Mouse (Mus musculus) testis, adult 2 months (tissue): Measurements from ENCODE around the gene Slc27a1. TPM values are rescaled to one million over a fixed set of nuclear protein-coding genes. Genes with fewer than 3 reads are reported as not detected.
A peak's percentile ranks its signal among the peaks of the same experiment; 100 is the strongest.

Source experiments
- H3K27ac ChIP-seq: fragments of 200-500 bp; 2 replicates; pipeline ENCODE4 v1.5.1; 2012; ENCODE audit warnings: low read depth, low read length; ENCODE audit not compliant: control insufficient read depth, insufficient read depth
- H3K27me3 ChIP-seq: fragments of 200-500 bp; 2 replicates; pipeline ENCODE4 v1.6.1; 2012; ENCODE audit warnings: mild to moderate bottlenecking, low read length, moderate library complexity; ENCODE audit not compliant: control insufficient read depth, insufficient read depth
- H3K36me3 ChIP-seq: fragments of 200-500 bp; 2 replicates; pipeline ENCODE4 v1.6.1; 2012; ENCODE audit warnings: mild to moderate bottlenecking, low read length; ENCODE audit not compliant: control insufficient read depth, insufficient read depth
- H3K4me1 ChIP-seq: fragments of 200-500 bp; 2 replicates; pipeline ENCODE4 v1.6.1; 2012; ENCODE audit warnings: low read length; ENCODE audit not compliant: control insufficient read depth, insufficient read depth
- H3K4me3 ChIP-seq: fragments of 200-500 bp; 2 replicates; pipeline ENCODE4 v1.5.1; 2012; ENCODE audit warnings: low read depth, mild to moderate bottlenecking, low read length, moderate library complexity, mixed read lengths; ENCODE audit not compliant: control insufficient read depth
- CTCF ChIP-seq: fragments of 200-500 bp; IDR thresholded peaks from 2 replicates; pipeline ENCODE4 v1.5.1; 2012; ENCODE audit warnings: low read depth, mild to moderate bottlenecking, inconsistent platforms, low read length, moderate library complexity; ENCODE audit not compliant: control insufficient read depth, insufficient read depth, insufficient replicate concordance
- POLR2A ChIP-seq: fragments of 200-500 bp; IDR thresholded peaks from 2 replicates; pipeline ENCODE4 v1.6.1; 2012; ENCODE audit warnings: low read depth, mild to moderate bottlenecking, inconsistent platforms, low read length, moderate library complexity; ENCODE audit not compliant: control insufficient read depth
- polyA plus RNA-seq: library from polyadenylated mRNA; depleted of rRNA; stranded (reverse); fragments of >200 nt; gene quantifications from 2 replicates; pipeline ENCODE4 v1.2.3, GENCODE M21; 2012

Slc27a1 gene
- polyA plus RNA-seq, 1 experiment, result 82.1 TPM

DNA sequence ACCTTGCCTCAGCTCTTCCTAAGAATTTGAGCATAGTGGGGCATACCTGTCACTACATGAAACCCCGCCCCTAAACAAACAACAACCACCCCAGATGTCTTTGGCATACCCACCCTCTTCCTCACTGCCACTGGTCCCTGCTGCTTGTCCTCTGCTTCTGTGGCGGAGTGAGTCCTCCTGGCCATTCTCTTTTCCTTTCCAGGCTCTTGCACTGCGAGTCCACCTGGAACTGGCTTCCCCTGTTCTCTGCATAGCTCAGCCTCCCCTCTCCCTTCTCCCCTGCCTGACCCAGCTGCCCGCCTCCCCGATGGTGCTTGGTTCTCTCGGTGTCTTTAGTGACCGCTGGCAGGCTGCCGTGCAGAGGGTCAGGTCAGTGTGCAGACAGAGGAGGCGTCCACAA lies 24.9 kb upstream of the Slc27a1 start:
- no peaks in the 10 kb centered on the region for H3K36me3 ChIP-seq
- no peak overlapping the region for H3K4me3 ChIP-seq
- TF ChIP-seq CTCF, result no peak
- no peak for TF ChIP-seq POLR2A
- H3K27me3 ChIP-seq, result no peaks in the 10 kb centered on the region
- H3K4me1 ChIP-seq, result peaks cover 7% of the 10 kb centered on the region
- H3K27ac ChIP-seq, result no peak overlapping the region

DNA sequence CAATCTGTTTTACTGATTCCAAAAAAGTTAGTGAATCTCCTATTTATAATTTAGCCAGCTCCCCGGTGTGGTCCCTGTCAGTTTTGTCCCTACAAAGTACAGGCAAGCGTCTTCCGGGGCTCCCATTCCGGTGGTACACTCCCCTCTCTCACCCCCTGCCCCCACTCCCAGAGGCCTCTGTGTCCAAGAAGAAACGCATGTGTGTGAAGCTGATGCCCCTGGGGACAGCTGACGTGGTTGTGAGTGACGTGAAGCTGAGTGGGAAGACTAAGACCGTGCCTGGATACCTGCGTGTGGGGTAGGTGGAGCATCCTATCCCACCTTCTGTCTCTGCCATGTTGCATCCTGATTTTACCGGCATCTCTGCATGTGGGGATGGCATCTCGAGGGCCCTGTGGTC lies 23.6 kb upstream of the Slc27a1 start:
- Histone ChIP-seq H3K4me1 (peaks cover 7% of the 10 kb centered on the region), H3K27me3 (no peaks in the 10 kb centered on the region), H3K36me3 (no peaks in the 10 kb centered on the region), H3K27ac (no peak overlapping the region), H3K4me3 (no peak overlapping the region)
- TF ChIP-seq CTCF (no peak), POLR2A (no peak)

DNA sequence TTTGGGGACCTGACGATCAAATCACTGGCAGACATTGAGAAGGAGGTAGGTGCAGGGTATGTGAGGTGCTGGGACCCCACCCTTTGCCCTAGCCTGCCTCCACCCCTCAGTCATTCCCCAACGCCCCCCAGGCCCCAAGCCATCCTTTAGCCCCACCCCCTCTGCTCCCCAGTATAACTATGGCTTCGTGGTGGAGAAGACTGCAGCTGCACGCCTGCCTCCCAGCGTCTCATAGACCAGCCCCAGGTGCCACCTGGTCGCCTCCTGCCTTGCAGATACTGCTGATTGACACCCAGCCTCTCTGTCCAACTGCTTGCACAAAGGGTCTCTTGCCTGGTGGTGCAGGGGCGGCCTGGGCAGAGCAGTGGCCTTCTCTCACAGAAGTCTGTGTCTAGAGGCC lies 21.1 kb upstream of the Slc27a1 start:
- Histone ChIP-seq H3K4me3 (no peak overlapping the region), H3K27ac (no peak overlapping the region), H3K27me3 (no peaks in the 10 kb centered on the region), H3K36me3 (no peaks in the 10 kb centered on the region), H3K4me1 (peaks cover 7% of the 10 kb centered on the region)
- no peak for TF ChIP-seq POLR2A
- no peak for TF ChIP-seq CTCF

DNA sequence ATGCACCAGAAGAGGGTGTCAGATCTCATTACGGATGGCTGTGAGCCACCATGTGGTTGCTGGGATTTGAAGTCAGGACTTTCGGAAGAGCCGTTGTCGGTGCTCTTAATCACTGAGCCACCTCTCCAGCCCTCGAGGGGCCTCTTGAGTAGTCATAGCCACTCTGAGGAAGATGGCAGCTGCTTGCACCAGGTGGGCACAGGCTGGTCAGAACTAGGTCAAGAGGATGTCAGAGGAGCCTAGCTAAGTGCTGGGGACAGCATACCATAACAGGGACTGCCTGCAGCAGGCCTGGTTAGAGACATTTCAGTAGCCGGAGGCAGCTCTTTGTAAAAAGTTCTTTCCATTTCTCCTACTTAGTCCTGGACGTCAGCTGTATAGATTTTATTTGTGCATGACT lies 17.9 kb upstream of the Slc27a1 start:
- Histone ChIP-seq H3K4me1 (peaks cover 6% of the 10 kb centered on the region), H3K27me3 (no peaks in the 10 kb centered on the region), H3K4me3 (no peak overlapping the region), H3K27ac (no peak overlapping the region), H3K36me3 (no peaks in the 10 kb centered on the region)
- no peak for TF ChIP-seq CTCF
- TF ChIP-seq POLR2A, result no peak

DNA sequence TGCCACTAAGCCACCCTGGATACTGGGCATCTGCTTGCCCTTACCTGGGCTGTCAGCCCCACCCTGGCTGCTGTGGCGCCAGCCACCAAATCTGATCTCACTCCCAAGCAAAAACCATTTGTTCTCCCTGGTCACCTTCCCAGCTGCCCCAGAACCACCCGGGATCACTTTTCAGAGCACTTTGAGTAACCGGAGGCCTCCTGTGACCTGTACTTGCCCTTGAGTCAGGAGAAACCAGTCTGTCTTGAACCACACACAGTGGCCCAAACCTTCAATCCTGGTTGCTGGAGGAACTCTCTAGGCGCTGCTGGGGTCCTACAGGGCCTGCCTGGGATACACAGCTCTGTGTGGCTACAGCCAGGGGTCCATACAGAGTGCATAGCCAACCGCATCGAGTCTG lies 15.9 kb upstream of the Slc27a1 start:
- no peaks in the 10 kb centered on the region for H3K27me3 ChIP-seq
- no peak for TF ChIP-seq POLR2A
- no peak for TF ChIP-seq CTCF
- peaks cover 6% of the 10 kb centered on the region for H3K4me1 ChIP-seq
- H3K36me3 ChIP-seq, result no peaks in the 10 kb centered on the region
- no peak overlapping the region for H3K4me3 ChIP-seq
- no peak overlapping the region for H3K27ac ChIP-seq

DNA sequence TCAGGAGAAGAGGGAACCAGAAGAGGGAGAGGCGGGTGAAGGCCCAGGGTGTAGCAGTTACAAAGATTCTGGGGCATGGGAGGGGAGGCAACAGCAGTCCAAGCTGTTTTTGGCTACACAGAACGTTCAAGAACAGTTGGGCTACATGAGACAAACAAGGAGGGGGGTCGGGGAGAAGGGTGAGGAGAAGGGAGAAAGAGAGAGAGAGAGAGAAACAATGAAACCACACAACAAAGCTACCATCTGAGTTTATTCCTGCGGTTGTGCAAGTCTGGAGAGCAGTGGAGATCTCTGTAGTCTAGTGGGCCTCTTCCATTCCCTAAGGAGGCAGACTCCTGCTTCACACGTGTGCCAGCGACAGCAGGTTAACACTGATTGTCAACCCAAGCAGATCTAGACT lies 14.7 kb upstream of the Slc27a1 start:
- no peak overlapping the region for H3K27ac ChIP-seq
- H3K27me3 ChIP-seq, result no peaks in the 10 kb centered on the region
- TF ChIP-seq POLR2A (no peak), CTCF (no peak)

DNA sequence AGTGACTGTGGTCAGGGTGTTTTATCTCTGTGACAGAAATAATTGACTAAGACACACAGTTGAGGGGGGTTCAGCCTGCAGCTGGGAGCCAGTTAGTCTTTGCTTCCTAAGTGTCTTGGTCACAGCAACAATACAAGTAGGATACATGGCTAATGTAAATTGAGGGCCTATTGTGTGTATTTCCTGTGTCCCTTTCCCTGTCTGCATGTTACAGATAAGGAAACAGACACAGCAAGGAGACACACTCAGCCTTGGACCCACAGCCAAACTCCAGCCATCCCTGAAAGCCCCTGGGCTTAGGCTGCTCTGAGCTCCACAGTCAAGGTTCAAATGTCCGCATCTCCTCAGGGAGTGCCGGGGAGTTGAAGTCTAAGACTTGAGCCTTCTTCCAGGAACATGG lies 14.0 kb upstream of the Slc27a1 start:
- no peaks in the 10 kb centered on the region for H3K27me3 ChIP-seq
- no peaks in the 10 kb centered on the region for H3K36me3 ChIP-seq
- TF ChIP-seq POLR2A (no peak), CTCF (no peak)
- H3K27ac ChIP-seq, result no peak overlapping the region
- peak overlapping the region; percentile 27; the same call in 1 of the 2 replicates for H3K4me3 ChIP-seq
- peaks cover 13% of the 10 kb centered on the region for H3K4me1 ChIP-seq

More for the DNA sequence above, 14.7 kb upstream of the Slc27a1 start:
- no peaks in the 10 kb centered on the region for H3K36me3 ChIP-seq
- peak overlapping the region; percentile 27; the same call in 1 of the 2 replicates for H3K4me3 ChIP-seq
- H3K4me1 ChIP-seq, result peaks cover 10% of the 10 kb centered on the region
